Mouse (Mus musculus): ENCODE data around the gene Gpank1.

- TF ChIP-seq TCF12 (IDR thresholded peaks at IDR 0.05; ENCODE audit: insufficient read depth, poor library complexity, severe bottlenecking): no peak
- TF ChIP-seq E2F4 (IDR thresholded peaks at IDR 0.05; ENCODE audit: insufficient read depth): no peak
- TF ChIP-seq USF1 (IDR thresholded peaks at IDR 0.05; ENCODE audit: low read depth): no peak
- TF ChIP-seq POLR2A (IDR thresholded peaks at IDR 0.05; ENCODE audit: insufficient read length, low read depth): no peak
- TF ChIP-seq POLR2AphosphoS2 (IDR thresholded peaks at IDR 0.05; ENCODE audit: insufficient read length, low read depth): no peak
- no peak for TF ChIP-seq MAX (IDR thresholded peaks at IDR 0.05; ENCODE audit: low read depth)
- no peak for TF ChIP-seq CEBPB (IDR thresholded peaks at IDR 0.05; ENCODE audit: insufficient read depth, poor library complexity, severe bottlenecking)
- TF ChIP-seq REST (IDR thresholded peaks at IDR 0.05; ENCODE audit: insufficient read depth, insufficient read length): no peak
- TF ChIP-seq TCF3 (IDR thresholded peaks at IDR 0.05; ENCODE audit: insufficient read length, low read depth): no peak
These were observed 18.0 kb upstream of the Gpank1 start for GRCm38 (mm10) chr17:35103221-35103690.

All from myocyte (in vitro differentiated cells).